Mouse (Mus musculus): ENCODE data around the gene 4930512M02Rik.

Gene 4930512M02Rik

GRCm38 (mm10) chr11:11564266-11565044 lies 63.2 kb downstream of the 4930512M02Rik start:
- peak; percentile 8 for DNase-seq

- DNase-seq: no peak
Measured at GRCm38 (mm10) chr11:11561118-11561517, 66.5 kb downstream of the 4930512M02Rik start.

- no peak for DNase-seq
Measured at GRCm38 (mm10) chr11:11559099-11559686, 68.4 kb downstream of the 4930512M02Rik start.

GRCm38 (mm10) chr11:11558662-11559061 lies 69.0 kb downstream of the 4930512M02Rik start:
- DNase-seq: no peak

GRCm38 (mm10) chr11:11557173-11557967 lies 70.3 kb downstream of the 4930512M02Rik start:
- DNase-seq: peak; percentile 18

- DNase-seq: no peak
Measured at GRCm38 (mm10) chr11:11556186-11556585, 71.4 kb downstream of the 4930512M02Rik start.

GRCm38 (mm10) chr11:11555563-11555962 lies 72.1 kb downstream of the 4930512M02Rik start:
- DNase-seq: no peak

- DNase-seq: no peak
Measured at GRCm38 (mm10) chr11:11547597-11548240, 79.9 kb downstream of the 4930512M02Rik start.

- no peak for DNase-seq
Measured at GRCm38 (mm10) chr11:11546903-11547511, 80.6 kb downstream of the 4930512M02Rik start.

GRCm38 (mm10) chr11:11545948-11546347 lies 81.7 kb downstream of the 4930512M02Rik start:
- DNase-seq: no peak

All from right cerebral cortex, postnatal 14 days (tissue).